Mouse (Mus musculus): ENCODE measurements around the gene Grid1.

DNA sequence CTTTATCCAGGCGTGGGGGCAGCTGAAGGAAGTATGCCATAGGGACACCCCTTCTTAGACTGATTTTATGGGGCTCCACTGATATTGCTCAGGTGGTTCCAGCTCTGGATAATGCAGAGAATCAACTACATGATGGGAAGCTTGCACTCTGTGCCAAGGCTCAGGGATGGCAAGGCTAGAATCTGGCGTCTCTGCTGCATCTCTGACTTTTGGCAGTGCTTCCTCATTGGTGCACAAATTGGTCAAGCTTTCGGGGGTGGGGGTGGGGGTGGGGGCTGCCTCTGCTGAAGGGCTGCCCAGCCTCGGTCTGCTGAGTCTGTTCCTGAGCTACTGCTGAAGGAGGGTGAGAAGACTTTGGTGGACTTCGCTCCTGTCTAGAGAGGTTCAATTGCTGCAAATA, 105.1 kb downstream of the Grid1 start:
- TF ChIP-seq POLR2A (IDR thresholded peaks at IDR 0.05; ENCODE audit: extremely low read depth, insufficient read depth, low read length) (no peak), CTCF (IDR thresholded peaks at IDR 0.05; ENCODE audit: extremely low read depth, insufficient read depth, low read length) (no peak)

Measured in cortical plate, adult 2 months (tissue).